Mouse (Mus musculus): ENCODE data around the gene Inpp5d.
"Not testable (repeated sequence)": the region's sequence is repeated elsewhere in the genome, so short reads cannot be mapped to it uniquely, and the experiment has no call there.

Gene Inpp5d

DNA sequence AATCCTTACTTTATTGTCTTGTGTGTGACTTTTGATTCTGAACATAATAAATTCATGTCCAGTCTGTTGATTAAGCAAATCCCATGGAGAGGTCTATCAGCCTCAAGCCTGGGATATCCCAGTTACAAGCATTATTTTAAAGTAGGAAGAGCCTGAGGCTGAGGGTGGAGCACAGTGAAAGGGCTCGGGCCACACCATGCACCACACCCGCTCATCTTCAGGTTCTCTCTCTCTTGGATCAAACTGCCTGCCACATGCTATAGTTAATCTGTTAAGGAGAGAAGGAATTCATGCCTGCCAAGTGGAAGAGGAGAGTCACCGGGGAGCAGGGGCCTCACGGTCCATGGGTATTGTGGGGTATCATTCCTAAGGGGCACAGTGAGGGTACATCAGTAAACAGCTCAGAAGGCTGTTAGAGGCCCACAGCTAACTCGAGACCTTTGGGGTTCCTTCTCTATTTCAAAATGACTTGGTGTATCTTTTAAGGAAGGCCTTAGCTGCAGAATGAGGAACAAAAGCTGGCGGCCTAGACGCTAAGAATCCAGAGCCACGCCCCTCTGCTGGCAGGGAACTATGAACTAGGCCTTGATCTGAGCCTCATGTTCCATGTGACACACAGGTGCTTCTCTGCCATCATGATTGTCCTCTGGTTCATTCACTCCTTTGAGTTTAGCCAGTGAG is 39.0 kb downstream of the Inpp5d start:
- peak; percentile 13 for DNase-seq

DNA sequence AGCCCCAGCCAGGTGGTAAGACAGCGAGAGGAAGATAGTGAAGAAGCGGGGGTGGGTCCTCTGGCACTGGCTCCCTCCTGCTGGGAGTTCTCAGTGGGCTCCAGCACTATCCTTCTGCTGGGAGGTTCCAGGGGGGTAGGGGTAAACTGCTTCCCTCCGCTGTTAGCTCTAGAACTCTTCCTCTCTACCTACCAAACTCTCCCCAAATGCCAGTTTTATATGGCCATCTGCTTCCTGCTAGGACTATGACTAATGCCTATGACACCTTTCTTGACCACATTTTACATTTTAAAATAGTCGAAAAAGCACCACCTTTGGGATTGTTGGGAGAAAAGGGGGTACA is 39.5 kb downstream of the Inpp5d start:
- peak; percentile 21 for DNase-seq

DNA sequence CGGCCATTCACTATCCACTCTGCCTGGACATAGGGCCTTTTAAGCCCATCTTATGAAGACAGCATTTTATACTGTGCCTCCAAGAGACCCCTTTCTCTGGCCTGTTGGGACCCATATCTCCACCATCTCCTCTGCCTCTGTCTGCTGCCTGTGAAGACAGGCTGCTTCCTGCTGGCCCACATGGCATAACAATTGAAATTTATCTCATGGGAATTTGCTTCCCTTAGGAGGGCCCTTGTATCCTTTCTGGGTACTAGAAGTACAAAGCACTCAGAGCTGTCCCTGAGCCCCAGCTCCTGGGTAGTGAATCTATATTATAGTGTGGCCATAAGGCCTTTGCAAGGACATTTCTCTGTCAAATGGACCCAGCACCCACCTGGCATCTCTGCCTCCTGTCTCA is 40.6 kb downstream of the Inpp5d start:
- DNase-seq, result no peak

DNA sequence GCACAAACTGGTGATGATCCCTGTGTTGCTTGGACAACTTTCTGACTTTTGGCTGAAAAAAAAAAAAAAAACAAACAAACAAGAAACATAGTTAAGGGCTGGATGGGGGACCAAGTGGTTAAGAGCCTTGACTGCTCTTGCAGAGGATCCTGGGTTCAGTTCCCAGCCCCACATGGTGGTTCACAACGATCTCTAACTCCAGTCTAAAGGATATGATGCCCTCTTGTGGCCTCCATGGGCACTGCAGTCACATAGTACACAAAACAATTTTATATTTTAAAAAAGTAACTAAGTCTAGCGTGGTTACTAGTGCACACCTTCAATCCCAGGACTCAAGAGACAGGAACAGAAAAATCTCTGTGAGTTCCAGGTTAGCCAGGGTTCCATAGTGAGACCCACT is 43.9 kb downstream of the Inpp5d start:
- DNase-seq, result no peak

DNA sequence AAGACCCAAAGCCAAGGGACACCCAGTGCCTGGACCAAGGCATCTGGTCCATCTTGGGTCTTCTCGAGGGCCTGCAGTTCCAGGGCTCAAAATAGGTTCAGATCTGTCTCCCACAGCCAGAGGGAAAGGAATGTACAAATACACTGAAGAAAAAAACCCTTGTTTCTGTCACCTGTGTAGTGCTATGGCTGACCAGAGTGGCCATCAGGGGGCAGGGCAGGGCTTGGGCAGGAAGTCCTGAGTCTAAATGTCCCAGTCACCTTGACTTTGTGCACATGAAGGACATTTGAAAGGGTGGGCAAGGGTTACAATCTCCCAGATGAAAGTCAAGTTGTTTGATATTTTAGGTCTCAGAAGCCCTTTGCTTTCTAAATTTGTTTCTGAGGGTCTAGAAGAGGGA is 46.9 kb downstream of the Inpp5d start:
- no peak for DNase-seq

DNA sequence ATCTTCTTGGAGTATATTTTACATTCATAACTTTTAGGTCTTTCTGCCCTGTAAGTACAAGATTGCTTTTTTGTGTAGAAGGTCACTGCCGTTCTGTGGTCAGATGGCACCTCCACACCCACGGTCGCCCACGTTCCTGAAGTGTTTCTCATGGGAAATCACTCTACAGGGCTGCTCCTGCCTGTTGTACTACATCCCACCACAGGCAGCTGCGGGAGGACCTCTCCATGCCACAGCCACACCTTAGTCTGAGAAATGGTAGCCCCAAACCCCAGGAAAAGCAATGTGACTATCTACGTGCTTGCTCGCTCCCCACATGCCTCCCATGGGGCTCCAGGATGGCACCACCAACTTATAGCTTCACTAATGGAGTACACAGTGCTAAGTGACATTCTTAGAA is 48.2 kb downstream of the Inpp5d start:
- no peak for DNase-seq

DNA sequence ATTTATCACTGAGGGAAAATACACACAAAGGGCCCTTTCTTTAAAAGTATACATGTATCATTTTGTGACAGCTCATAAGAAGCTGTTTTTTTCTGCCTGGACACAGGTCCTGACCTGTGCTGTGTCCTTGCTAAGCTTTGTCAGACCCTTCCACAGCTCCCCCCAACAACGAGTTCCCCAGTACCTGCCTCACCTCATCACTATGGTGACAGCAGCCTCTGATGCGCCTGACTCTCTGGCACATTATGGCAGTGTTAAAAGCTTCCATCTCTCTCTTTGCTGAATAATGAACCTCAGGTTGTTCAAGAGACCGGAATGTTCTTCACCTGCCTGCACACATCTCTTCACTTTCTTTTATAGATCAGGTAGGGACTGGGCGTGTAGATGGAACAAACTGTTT is 51.4 kb downstream of the Inpp5d start:
- DNase-seq, result no peak

DNA sequence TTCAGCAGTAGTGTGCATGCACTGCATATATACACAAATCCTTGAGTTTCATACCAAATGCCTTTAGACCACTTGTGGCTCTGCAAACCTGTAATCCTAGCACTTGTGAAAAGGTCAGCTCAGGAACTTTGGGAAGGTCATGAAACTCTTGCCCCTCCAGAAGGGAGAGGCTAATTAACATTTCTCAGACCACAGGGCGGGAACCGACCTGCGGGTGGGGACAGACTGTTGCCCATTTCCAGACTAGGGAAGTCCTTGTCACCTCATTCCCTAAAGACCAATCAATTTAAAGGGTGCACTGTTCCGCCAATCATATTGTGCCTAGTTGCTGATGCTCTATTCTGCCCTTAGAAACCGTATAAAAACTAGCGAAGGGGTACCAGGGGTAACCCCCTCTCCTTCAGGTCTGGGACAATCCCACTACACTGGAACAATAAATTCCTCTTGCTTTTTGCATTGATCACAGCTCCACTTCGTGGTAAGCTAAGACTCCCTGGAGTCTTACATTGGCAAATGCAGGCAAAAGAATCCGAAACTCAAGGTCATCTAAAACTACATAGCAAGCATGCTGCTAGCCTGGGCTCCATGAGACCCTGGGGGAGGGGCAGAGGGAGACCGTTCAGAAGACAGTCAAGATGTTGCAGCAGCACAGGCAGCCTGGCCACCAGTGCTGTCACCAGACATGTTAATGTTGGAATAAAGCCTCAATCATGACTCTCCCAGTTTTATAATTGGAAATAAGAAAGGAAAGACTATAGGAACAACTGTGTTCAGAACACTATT is 53.9 kb downstream of the Inpp5d start:
- no peak for DNase-seq

DNA sequence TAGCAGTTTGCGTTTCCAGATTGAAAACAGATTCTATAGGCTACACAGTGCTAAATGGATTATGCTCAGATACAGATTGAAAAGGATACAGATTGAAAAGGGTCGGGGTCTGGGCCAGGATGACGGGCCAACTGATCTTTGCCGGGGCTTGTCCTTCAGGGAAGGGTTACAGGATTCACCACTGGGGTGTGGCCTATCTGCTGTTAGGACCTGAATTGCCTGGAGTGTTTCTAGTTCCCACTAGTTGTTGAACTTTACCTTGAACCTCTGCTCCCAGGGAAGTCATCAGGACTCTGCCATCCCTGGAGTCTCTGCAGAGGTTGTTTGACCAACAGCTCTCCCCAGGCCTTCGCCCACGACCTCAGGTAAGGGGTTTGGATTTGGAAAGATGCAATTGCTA is 55.9 kb downstream of the Inpp5d start:
- DNase-seq, result no peak

DNA sequence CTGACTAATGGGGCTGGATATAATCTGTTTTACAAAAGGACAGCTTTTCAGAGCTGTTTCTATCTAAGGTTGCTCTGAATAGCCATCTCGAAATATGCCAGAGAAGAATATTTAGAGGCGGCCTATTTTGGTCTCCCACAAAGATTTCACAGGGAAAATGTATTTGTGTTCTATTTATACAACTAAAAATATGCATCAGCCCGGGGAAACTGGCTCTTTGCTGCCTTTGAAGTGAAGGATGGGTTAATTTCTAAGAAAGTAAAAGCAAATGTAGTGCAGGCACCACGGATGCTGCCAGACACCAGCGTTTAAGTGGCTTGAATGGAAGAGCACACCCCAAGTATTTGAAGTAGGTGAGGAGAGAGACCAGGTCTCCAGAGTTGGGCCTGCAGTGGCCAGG is 59.0 kb downstream of the Inpp5d start:
- DNase-seq, result peak; percentile 40

DNA sequence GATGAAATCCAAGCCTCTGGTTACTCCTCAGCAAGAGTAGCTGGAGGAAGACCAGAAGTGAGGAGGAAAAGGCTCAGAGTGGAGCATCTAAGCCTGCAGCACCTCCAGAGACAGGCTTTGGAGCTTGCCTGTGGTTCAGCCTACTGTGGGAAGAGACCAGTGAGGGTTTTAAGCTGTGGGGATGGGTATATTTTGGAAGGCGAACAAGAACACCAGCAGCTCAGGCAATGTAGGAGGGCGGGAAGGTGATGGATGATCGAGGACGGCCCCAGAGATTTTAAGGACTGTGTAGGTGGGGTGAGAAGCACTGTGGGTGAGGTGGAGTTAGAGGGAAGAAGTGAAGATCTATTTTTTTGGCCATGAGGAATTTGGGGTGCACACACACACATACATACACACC is 60.8 kb downstream of the Inpp5d start:
- peak; percentile 80 for DNase-seq

DNA sequence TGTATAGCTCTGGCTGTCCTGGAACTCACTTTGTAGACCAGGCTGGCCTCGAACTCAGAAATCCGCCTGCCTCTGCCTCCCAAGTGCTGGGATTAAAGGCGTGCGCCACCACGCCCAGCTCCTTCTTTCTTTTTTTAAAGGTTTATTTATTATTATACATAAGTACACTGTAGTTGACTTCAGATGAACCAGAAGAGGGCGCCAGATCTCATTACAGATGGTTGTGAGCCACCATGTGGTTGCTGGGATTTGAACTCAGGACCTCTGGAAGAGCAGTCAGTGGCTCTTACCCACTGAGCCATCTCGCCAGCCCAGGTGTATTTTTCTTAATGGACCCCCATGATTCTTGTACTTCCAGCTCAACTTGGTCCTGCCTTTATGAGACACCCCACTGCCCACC is 62.4 kb downstream of the Inpp5d start:
- not testable (repeated sequence) for DNase-seq

DNA sequence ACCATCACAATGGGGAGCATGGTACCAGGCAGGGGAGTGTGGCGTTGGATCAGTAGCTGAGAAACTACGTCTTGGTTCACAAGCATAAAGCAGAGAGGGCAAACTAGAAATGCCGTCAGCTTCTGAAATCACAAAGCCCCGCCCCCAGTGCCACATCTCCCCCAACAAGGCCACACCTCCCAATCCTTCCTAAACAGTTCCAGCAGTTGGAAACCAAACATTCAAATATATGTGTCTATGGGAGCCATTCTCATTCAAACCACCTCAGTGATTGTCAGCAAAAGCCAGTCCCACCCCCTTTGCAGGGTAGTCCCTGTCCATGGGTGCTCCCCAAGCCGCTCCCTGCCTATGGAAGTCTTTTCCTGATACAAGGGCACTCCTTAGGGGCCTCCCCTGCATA is 64.0 kb downstream of the Inpp5d start:
- DNase-seq, result no peak

DNA sequence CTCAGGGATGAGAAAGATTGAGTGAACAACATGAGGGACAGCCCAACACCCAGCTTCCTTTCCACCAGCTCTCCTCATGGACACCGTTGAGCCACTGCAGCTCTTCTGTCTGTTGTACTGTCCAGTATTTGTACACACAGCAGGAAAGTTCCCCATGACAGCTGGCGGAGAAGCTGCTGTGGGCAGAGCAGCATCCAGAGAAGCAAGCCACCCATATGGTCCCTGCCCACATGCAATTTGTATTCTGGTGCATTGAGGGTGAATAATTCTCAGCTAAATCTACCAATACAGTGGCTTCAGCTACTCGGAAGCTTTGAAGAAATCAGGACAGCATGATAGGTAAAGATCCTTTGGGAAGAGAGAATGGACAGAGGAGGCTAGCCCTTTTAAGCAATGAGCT is 64.7 kb downstream of the Inpp5d start:
- DNase-seq, result peak; percentile 86

DNA sequence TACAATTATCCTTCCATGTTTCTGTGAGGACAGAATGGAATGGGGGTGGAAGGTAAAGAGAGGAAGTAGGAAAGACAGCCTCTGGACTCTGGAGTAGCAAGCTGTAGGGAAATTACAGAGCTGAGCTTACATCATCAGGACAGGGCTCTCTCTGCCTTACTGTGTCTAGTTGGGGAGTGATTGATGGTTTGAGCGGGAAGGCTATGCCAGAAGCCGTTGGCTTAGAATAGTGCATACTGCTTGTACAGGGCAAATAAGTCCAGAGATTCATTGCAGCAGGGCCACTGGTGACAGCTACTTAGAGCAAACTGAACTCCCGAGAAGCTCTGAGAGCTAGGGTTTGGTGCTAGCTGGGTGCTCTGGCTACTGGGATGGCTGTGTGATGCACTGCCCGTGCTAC is 66.2 kb downstream of the Inpp5d start:
- DNase-seq, result peak; percentile 15

DNA sequence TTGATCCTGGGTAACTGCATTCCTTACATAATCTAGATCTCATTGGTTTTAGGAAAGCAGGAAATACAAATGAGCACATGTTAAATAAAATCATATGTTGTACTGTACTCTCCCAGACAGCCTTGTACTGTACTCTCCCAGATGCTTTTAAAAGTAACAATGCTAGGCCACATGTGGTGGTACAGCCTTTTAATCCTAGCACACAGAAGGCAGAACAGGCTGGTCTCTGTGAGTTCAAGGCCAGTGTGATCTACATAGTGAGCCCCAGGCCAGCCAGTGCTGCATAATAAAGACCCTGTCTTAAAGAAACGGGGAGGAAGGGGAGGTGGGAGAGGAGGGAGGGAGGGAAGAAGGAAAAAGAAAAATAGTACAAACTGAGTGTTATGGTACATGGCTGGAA is 66.9 kb downstream of the Inpp5d start:
- DNase-seq, result no peak

DNA sequence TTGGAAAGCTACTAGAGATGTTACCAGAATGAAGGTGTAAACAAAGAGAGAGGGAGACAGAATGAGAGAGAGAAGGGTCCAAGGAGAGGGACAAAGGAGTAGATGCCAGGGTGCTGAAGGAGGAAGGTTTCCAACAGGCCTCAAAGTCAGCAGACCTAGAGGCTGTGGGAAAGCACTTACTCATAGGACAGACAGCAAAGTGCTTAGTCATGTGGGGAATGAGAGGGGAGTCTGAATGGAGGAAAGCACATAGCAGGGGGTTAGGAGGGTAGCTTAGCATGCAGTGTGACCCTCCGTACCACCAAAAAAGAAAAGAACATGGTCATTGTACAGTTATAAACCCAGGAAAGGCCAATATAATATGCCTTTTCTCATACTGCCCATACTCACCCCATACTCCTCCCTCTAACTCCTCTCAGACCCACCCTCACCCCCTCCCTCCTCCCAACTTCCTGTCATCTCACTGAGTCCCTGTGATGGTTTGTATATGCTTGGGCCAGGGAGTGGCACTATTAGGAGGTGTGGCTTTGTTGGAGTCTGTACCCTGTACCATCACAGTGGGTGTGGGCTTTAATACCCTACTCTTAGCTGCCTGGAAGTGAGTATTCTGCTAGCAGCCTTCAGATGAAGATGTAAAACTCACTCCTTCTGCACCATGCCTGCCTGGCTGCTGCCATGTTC is 69.7 kb downstream of the Inpp5d start:
- DNase-seq, result no peak

DNA sequence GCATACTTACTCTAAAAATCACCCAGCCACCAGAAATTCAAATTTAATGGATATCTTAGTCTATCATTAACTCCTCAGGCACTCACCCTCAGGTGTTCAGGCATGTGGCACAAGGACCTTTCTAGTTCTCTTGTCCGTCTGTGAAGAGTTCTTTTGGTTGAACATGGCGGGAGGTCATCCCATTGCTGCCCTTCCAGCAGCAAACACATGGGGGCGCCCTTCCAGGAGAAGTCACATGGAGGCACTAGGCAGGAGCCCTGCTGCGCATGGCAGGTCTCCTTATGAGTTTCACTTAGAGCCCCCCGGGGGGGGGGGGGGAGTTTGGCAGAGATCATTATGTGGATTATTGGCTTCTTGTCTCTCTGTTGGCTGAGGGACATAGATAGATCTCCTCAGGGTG is 76.2 kb downstream of the Inpp5d start:
- no peak for DNase-seq

DNA sequence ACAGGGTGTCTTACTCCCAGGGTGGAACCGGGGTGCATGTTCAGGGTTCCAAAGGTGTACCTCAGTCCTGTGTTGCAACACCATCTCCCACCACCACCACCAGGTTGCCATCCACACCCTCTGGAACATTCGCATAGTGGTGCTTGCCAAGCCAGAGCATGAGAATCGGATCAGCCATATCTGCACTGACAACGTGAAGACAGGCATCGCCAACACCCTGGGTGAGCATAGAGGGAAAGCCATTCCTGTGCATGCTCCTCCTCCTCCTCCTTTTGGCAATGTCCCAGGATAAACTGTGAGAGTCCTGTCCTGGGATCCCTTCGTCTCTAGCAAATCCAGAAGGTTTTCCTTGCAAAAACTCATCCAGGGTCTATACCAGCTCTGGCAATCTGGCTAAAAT is 77.9 kb downstream of the Inpp5d start:
- no peak for DNase-seq

DNA sequence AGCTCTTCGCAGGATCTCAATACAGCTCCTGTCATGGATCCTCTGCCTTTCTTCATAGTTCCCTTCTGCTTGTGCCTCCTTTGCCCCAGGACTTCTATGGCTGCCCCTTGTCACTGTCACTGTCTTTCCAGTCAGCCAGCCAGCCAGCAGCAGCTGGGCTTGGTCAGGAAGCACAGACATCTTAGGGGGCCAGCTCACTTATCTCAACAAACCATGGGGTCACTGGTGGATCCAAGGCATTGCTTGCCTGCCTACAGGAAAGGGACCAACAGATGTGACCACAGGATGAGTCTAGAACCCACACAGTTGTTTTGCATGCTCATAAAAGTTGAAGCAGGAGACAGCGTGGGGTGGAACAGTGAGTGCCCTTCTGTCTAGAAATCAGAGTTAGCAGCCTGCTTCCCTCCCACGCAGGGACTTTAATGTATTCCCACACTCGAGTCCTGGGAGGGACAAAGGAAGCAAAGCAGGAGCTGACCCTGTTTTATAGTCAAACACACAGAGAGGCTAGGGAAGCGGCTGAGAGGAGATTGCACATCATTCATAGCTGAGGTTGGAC is 79.9 kb downstream of the Inpp5d start:
- DNase-seq, result peak; percentile 60

DNA sequence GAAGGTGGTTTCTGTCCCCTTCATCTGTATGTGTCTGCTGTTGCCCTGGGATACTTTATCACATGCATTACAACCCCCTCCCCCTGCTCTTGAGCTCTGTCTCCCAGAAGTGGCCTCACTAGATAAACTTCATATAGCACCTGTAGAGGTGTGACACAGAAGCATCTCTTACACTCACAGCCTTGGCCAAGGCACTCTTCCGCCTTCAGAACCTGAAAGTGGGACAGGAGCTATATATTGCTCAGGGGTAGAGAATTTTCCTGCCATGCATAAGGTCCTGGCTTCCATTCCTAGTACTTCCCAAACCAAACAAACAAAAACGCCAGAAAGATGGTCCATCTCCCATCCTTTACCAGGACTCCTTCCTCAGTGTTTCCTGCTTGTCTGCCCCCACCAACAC is 84.1 kb downstream of the Inpp5d start:
- DNase-seq, result no peak

DNA sequence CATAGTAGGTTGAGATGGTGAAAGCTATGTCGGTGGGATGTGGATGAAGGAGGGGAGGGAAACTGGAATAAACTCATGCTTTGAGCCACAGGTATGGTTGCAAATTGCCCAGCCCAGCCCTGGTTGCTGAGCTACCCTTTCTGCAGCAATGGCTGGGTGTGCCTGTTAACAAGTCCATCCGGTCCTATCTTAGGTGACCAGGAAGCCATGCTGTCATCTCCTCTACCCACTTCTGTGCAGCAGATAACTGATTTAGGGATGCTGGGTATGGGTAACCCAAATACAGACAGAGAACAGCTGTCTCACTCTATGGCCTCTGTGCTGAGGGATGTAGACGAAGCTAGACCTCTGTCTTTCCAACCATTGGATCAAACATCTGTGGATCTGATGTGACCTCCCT is 86.2 kb downstream of the Inpp5d start:
- no peak for DNase-seq

DNA sequence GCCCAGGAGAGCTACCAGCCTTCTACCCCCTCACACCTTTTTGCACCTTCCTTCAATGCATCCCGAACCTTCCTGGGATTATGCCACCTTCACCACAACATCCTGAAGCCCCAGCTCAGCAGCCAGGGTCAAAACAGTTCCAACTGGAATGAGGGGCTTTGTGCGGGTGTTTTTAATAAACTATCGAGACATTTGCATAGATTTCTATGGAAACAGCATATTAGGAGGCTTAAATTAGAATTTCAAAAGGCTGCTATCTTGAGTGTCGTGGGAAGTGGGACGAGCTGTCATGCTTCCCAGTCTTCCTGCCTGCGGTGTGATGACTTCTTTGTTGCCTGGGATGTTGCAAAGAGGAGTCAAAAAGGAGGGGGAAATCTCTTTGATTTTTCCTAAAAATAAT is 88.9 kb downstream of the Inpp5d start:
- peak; percentile 82 for DNase-seq

DNA sequence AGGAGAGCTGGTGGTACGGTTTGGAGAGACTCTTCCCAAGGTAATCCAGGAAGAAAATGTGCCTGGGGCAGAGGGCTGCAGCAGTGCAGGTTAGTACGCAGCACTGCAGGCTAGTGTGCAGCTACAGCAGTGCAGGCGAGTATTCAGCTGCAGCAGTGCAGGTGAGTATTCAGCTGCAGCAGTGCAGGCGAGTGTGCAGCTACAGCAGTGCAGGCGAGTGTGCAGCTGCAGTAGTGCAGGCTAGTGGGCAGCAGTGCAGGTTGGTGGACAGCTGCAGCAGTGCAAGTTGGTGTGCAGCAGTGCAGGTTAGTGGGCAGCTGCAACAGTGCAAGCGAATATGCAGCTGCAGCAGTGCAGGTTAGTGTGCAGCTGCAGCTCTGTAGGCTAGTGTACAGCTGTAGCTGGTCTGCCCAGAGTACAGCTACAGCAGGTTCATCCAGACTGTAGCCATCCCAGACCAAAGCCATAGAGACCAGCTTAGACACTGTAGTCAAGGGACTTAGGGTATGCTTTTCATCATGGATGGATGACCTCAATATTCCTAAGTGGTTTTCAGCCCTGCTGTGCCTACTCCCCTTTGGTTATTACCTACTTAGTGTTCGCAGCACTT is 89.7 kb downstream of the Inpp5d start:
- DNase-seq, result no peak
